Mouse (Mus musculus): ENCODE measurements at regions not wholly inside any gene's neighbourhood (a gene's known extent, or its start where the extent isn't known, plus 50 kb on each side); places are given as distances from the start of the nearest gene placed in this dataset.

- no peak for DNase-seq (ENCODE audit: low spot score in 2 of 2)
Observed at GRCm38 (mm10) chr3:45523281-45523680, 145.1 kb downstream of the Pcdh10 start.

GRCm38 (mm10) chr3:45547091-45547490 lies 168.9 kb downstream of the Pcdh10 start:
- DNase-seq (ENCODE audit: low spot score in 2 of 2), result no peak

GRCm38 (mm10) chr3:45555736-45556135 lies 177.5 kb downstream of the Pcdh10 start:
- DNase-seq (ENCODE audit: low spot score in 2 of 2), result peak in 1 of 2 experiments; percentile 6

GRCm38 (mm10) chr3:45572995-45573394 lies 194.8 kb downstream of the Pcdh10 start:
- no peak for DNase-seq (ENCODE audit: low spot score in 2 of 2)

- no peak for DNase-seq (ENCODE audit: low spot score in 2 of 2)
Observed at GRCm38 (mm10) chr3:45577035-45577434, 198.8 kb downstream of the Pcdh10 start.

- DNase-seq (ENCODE audit: low spot score in 2 of 2), result no peak
Observed at GRCm38 (mm10) chr3:45593561-45593960, 215.4 kb downstream of the Pcdh10 start.

GRCm38 (mm10) chr3:45602278-45602677 lies 224.1 kb downstream of the Pcdh10 start:
- DNase-seq (ENCODE audit: low spot score in 2 of 2), result no peak

- DNase-seq (ENCODE audit: low spot score in 2 of 2), result no peak
Observed at GRCm38 (mm10) chr3:45603151-45603550, 225.0 kb downstream of the Pcdh10 start.

GRCm38 (mm10) chr3:45620729-45621128 lies 242.5 kb downstream of the Pcdh10 start:
- DNase-seq (ENCODE audit: low spot score in 2 of 2), result no peak

- DNase-seq (ENCODE audit: low spot score in 2 of 2), result no peak
Observed at GRCm38 (mm10) chr3:45645856-45646450, 267.8 kb downstream of the Pcdh10 start.

- DNase-seq (ENCODE audit: low spot score in 2 of 2), result no peak
Observed at GRCm38 (mm10) chr3:45649361-45649760, 271.2 kb downstream of the Pcdh10 start.

GRCm38 (mm10) chr3:45657023-45657422 lies 278.8 kb downstream of the Pcdh10 start:
- no peak for DNase-seq (ENCODE audit: low spot score in 2 of 2)

GRCm38 (mm10) chr3:45658093-45658776 lies 280.0 kb downstream of the Pcdh10 start:
- no peak for DNase-seq (ENCODE audit: low spot score in 2 of 2)

GRCm38 (mm10) chr3:45659052-45659451 lies 280.9 kb downstream of the Pcdh10 start:
- DNase-seq (ENCODE audit: low spot score in 2 of 2), result no peak

GRCm38 (mm10) chr3:45670434-45670833 lies 292.2 kb downstream of the Pcdh10 start:
- DNase-seq (ENCODE audit: low spot score in 2 of 2), result no peak

- DNase-seq (ENCODE audit: low spot score in 2 of 2), result no peak
Observed at GRCm38 (mm10) chr3:45677672-45678071, 299.5 kb downstream of the Pcdh10 start.

GRCm38 (mm10) chr3:45681410-45681809 lies 303.2 kb downstream of the Pcdh10 start:
- DNase-seq (ENCODE audit: low spot score in 2 of 2), result no peak

GRCm38 (mm10) chr3:45707891-45708290 lies 329.7 kb downstream of the Pcdh10 start:
- DNase-seq (ENCODE audit: low spot score in 2 of 2), result no peak
